Mouse (Mus musculus) monocyte, adult 5-6 weeks (primary cell): ENCODE results near the gene Nr1i2. TPM values are rescaled to one million over a fixed set of nuclear protein-coding genes. Genes with fewer than 3 reads are reported as not detected.
A peak's percentile ranks its signal among the peaks of the same experiment; 100 is the strongest.
"Not testable (repeated sequence)": the region's sequence is repeated elsewhere in the genome, so short reads cannot be mapped to it uniquely, and the experiment has no call there.

Source experiments
- ATAC-seq: fragments of 153-309, 156-312 bp; replicated peaks from 2 replicates; pipeline ENCODE4 v1.8.0; 2017; ENCODE audit warnings: mild to moderate bottlenecking; ENCODE audit not compliant: low TSS enrichment, insufficient number of reproducible peaks, severe bottlenecking, poor library complexity, low FRiP score
- total RNA-seq: library from RNA; stranded (forward); fragments of 200-1000, 200-491, 200-594 nt; gene quantifications from 3 replicates; pipeline ENCODE4 v1.2.3, GENCODE M21; 2017

The Nr1i2 gene
- total RNA-seq, 1 experiment from 2014 or later, result not detected

DNA sequence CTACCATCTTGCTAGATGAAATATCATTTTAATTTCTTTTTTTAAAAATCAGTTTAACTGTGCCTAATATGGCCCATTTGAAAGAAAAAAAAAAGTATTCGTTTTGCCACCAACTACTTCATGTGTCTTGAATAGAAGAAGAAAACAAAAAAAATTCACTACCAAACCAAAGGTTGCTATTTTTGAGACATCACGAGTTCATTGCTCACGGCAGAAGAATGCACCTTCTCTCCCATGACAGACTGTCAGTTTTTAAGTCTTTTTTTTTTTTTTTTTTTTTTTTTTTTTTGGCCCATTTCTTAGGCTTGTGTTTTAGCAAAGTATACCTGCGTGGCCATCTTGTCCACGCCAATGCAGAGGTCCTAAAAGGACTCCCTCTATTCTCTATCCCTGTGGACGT lies 50.5 kb downstream of the Nr1i2 start:
- no peak for ATAC-seq

DNA sequence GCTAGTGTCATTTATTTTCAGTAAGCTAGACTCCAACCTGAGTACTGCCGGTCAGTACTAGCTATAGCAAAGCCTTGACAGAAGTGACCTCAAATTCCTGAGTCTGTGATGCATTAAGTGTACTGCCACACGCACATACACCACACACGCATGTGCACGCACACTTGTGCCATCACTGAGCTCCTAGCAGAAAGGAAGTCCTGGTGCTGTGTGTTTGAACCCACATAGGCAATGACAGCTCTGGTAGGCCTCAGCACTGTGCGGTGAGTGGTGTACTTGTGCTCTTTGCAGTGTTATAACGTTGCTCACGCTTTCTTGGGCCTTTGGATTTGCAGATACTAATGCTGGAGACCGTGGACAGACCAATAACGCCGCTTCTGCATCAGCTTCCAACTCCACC lies 54.5 kb downstream of the Nr1i2 start:
- ATAC-seq, result no peak; the same call in 1 of the 2 replicates

DNA sequence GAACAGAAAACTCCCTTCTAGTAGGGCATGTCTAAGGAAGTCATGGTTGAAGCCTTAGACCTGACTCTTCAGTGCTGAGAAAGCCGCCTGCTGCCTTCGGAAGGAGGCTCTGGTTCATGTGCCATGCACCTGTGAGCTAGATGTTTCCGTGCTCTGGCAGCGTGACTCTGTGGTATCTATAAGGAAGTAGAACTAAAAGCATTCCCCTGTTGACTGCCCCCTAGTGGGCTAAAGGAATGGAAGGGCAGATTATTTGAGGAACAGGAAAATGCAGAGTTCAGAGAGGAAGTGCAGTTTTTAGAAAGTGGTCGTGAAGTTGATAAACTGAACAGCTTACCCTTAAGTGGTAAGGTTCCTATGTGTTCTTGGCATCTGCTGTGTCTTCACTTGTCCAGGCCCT lies 54.9 kb downstream of the Nr1i2 start:
- peak; percentile 90 for ATAC-seq

DNA sequence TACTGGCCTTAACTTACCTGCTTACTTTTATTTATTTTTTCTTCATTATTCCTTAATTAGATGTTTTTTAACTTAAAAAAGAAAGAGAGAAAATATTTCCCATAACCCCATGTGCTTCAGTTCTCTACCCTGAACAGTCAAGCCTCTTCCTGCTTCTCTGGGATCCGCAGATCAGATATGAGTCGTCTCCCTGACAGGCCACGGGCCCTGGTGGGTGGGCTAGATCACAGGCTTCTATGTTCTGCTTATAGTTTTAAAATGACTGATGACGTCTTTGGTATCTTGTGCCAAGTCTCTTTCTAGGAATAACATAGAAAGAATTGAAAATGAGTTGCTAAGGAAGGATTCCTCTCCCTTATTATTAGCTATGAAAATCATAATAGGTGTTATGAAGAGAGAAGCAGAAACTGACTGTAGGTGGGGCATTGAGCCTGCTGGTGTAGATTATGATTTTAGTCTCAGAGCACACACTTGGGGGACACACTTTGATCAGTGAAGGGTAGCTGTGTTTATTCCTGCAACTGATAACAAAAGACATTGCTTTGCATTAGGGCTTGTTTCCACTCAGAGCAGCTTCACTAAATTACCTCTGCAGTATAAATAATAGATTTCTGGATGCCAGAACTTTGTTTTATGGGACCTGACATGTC lies 57.6 kb downstream of the Nr1i2 start:
- ATAC-seq, result no peak

DNA sequence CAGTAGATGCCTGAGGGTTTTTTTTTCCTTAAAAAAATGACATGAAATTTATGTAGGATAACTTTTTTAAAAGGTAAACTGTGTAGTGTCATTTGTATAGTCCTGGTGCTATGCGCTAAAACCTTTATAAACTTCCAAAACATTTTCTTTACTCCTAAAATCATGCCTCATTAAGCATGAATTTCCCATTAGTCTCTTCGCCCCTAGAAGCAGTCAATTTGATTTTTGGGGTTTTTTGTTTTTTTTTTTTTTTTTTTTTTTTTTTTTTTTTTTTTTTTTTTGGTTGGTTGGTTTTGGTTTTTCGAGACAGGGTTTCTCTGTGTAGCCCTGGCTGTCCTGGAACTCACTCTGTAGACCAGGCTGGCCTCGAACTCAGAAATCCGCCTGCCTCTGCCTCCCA lies 72.1 kb downstream of the Nr1i2 start:
- not testable (repeated sequence) for ATAC-seq

DNA sequence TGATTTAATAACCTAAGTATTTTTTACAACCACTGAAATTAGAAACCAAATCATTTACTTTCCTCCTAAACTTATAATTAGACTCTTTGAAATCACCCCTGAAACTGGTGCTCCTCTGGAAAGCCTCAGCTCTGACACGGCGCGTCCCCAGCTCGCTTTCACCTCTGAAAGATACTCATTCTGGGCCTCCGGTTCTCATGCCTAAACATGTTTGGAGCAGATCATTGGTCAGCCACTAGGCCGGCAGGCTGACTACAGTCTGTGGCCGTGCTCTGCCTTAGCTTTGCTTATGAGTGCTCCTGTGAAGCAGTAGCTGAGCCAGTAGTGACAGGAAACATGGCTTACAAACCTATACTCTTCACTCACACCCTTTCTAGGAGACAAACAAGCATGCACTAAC lies 89.4 kb downstream of the Nr1i2 start:
- ATAC-seq, result no peak

Other genes with a start within 250 kb of the Nr1i2 start
- gene Gsk3b, start 205.8 kb downstream of the Nr1i2 start, total RNA-seq, result 47.0 to 73.4 TPM (median 62.4 TPM) in 3 replicates
- 0.21 TPM in 1 of 3 replicates, not detected in the others for gene Maats1, start 47.3 kb upstream of the Nr1i2 start, total RNA-seq
- 312 to 519 TPM (median 389 TPM) in 3 replicates for gene Cox17, start 52.2 kb upstream of the Nr1i2 start, total RNA-seq
- not detected in 3 replicates for gene Gm21987, start 52.2 kb upstream of the Nr1i2 start, total RNA-seq
- not detected in 3 replicates for gene Popdc2, start 67.4 kb upstream of the Nr1i2 start, total RNA-seq
- gene Pla1a, start 138.3 kb upstream of the Nr1i2 start, total RNA-seq, result not detected in 3 replicates
- gene Adprh, start 157.9 kb upstream of the Nr1i2 start, total RNA-seq, result 14.6 to 25.9 TPM (median 16.7 TPM) in 3 replicates
- 5.9 to 10.5 TPM (median 6.7 TPM) in 3 replicates for gene Cd80, start 160.7 kb upstream of the Nr1i2 start, total RNA-seq
- 11.9 to 26.7 TPM (median 17.7 TPM) in 3 replicates for gene Timmdc1, start 227.8 kb upstream of the Nr1i2 start, total RNA-seq